Mouse (Mus musculus) liver, embryonic 11.5 days (tissue): ENCODE data around the gene Syn3. TPM values are rescaled to one million over a fixed set of nuclear protein-coding genes. Genes with fewer than 3 reads are reported as not detected.

Source experiments
- ATAC-seq: fragments of 200-750 bp; cut with Nextera tagmentation; replicated peaks from 2 replicates; pipeline ENCODE4 v1.8.0; 2017; ENCODE audit warnings: moderate number of reproducible peaks, mild to moderate bottlenecking, moderate TSS enrichment, moderate library complexity; ENCODE audit not compliant: low FRiP score
- DNase-seq: peaks from one replicate; pipeline ENCODE4 v3.0.0-alpha.2; 2017; ENCODE audit warnings: low spot score
- H3K27ac ChIP-seq: fragments of 300-500 bp; sonication (generic); 2 replicates; pipeline ENCODE4 v1.5.1; 2014; ENCODE audit warnings: mild to moderate bottlenecking, low read depth, low read length, control low read depth
- H3K27me3 ChIP-seq: fragments of 300-500 bp; sonication (generic); replicated peaks from 2 replicates; pipeline ENCODE4 v1.6.1; 2014; ENCODE audit warnings: low read length, mixed read lengths; ENCODE audit not compliant: control insufficient read depth, insufficient read depth
- H3K36me3 ChIP-seq: fragments of 300-500 bp; sonication (generic); 2 replicates; pipeline ENCODE4 v1.6.1; 2014; ENCODE audit warnings: mild to moderate bottlenecking, low read length, moderate library complexity, mixed read lengths; ENCODE audit not compliant: control insufficient read depth, insufficient read depth
- H3K4me1 ChIP-seq: fragments of 300-500 bp; sonication (generic); replicated peaks from 2 replicates; pipeline ENCODE4 v1.6.1; 2014; ENCODE audit warnings: low read length, mixed read lengths; ENCODE audit not compliant: control insufficient read depth, insufficient read depth
- H3K4me2 ChIP-seq: fragments of 300-500 bp; sonication (generic); 2 replicates; pipeline ENCODE4 v1.6.1; 2014; ENCODE audit warnings: mild to moderate bottlenecking, control low read depth, moderate library complexity
- H3K4me3 ChIP-seq: fragments of 300-500 bp; sonication (generic); 2 replicates; pipeline ENCODE4 v1.5.1; 2014; ENCODE audit warnings: low read depth, low read length, control low read depth
- H3K9ac ChIP-seq: fragments of 300-500 bp; sonication (generic); 2 replicates; pipeline ENCODE4 v1.6.1; 2014; ENCODE audit warnings: low read depth, low read length, control low read depth
- H3K9me3 ChIP-seq: fragments of 300-500 bp; sonication (generic); 2 replicates; pipeline ENCODE4 v1.6.1; 2016; ENCODE audit warnings: low read length, inconsistent platforms, mixed read lengths; ENCODE audit not compliant: control insufficient read depth
- WGBS: fragments of 180-500 bp; shearing (Covaris S2); extraction: QIAGEN DNeasy Blood & Tissue Kit; methylation state at CpG from one replicate; pipeline ENCODE4 v1.1.7; 2014; 5-methylcytosine and 5-hydroxymethylcytosine counted together
- polyA plus RNA-seq: library from polyadenylated mRNA; unstranded; fragments of >200 nt; fragmentation: Nextera tagmentation; extraction: Ambion mirVana; gene quantifications from 2 replicates; pipeline ENCODE4 v1.2.1, GENCODE M21; 2014

Gene Syn3
- polyA plus RNA-seq, 1 experiment from 2014 or later: 0.58 TPM

DNA sequence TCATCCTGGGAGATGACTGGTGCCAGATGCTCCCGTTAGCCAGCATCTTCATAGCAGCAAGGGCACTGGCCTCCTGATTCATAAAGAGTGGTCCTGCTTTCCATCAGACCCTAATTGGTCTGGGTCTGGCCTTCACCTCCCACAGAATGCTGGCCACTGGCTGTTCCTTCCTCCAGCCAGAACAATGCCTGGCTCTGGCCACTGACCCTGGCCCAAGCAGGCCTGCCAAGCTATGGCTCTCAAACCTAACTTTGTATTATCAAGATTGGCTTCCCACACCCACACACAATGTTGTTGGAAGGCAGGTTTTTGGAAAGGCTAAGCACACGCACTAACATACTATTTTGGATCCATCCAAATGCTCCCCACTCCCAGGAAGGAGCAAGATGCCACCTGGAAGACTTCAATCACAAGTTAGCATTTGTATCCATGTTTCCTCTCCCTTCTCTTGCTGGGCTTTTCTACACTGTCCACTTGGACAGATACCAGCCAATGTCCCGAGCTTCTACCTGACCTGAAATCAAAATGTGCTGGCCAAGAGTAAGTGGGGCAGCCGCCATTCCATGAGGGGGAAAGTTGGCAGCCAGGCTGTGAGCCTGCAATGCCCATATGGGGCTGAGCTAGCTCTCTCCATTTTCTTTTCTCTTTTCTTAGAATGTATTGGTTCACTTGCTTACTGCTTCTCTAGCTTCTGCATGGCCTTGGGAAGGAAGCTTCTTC, 175.3 kb downstream of the Syn3 start:
- WGBS: 71% methylated on average over 4 of the region's 4 CpGs
- ATAC-seq (no peak), DNase-seq (no peak)

DNA sequence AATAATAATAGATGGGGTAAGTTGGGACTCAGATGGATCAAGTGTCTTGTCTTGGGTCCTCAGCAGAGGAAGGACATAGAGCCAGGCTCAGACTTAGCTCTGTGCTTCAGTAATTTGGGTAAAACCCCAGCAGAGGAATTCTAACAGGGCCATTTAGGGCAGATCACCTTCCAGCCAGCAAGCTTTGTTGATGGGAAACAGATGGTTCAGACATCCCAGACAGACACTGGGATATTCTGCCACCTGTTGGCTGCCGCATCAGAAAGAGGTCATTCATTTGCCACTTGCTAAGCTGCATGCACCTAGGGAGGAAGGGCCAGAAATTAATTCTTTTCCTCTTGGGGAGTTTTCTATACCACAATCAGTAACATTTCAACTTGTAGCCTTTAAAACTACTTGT, 176.7 kb downstream of the Syn3 start:
- ATAC-seq (no peak), DNase-seq (no peak)
- Histone ChIP-seq H3K27me3 (no peaks in the 10 kb centered on the region), H3K4me3 (no peak overlapping the region), H3K27ac (no peak overlapping the region), H3K36me3 (no peaks in the 10 kb centered on the region), H3K9me3 (no peaks in the 10 kb centered on the region), H3K9ac (no peak overlapping the region), H3K4me1 (no peaks in the 10 kb centered on the region), H3K4me2 (no peak overlapping the region)
- WGBS: 59% methylated on average over 1 of the region's 1 CpGs

More for the DNA sequence above, 175.3 kb downstream of the Syn3 start:
- Histone ChIP-seq H3K4me2 (no peak overlapping the region), H3K9me3 (no peaks in the 10 kb centered on the region), H3K27ac (no peak overlapping the region), H3K9ac (no peak overlapping the region), H3K27me3 (no peaks in the 10 kb centered on the region), H3K36me3 (no peaks in the 10 kb centered on the region), H3K4me1 (no peaks in the 10 kb centered on the region; the same call in 1 of the 2 replicates), H3K4me3 (no peak overlapping the region)

DNA sequence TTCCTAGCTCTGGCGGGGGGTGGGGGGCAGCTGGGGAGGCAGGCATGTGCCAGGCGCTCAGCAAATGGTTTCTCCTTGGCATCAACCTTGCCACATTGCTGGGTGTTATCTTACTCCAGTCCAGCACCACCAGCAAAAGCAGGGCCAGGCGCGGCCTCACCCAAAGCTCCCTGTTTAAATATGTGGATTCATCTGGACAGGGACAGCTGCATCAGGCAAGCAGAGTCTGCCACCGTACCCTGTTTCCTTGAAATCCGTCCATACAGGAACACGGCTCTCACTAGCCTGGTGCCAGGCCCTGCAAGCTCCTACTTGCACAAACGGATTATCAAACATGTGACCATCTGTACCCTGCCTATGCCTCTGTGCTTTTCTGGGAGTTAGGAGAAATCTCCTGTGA, 177.5 kb downstream of the Syn3 start:
- no peaks in the 10 kb centered on the region for H3K27me3 ChIP-seq
- H3K4me3 ChIP-seq: no peak overlapping the region
- no peaks in the 10 kb centered on the region for H3K9me3 ChIP-seq
- H3K4me1 ChIP-seq: no peaks in the 10 kb centered on the region
- H3K9ac ChIP-seq: no peak overlapping the region
- no peak overlapping the region for H3K4me2 ChIP-seq
- no peak overlapping the region for H3K27ac ChIP-seq
- WGBS: 82% methylated on average over 8 of the region's 8 CpGs
- DNase-seq: no peak
- ATAC-seq: no peak
- no peaks in the 10 kb centered on the region for H3K36me3 ChIP-seq

DNA sequence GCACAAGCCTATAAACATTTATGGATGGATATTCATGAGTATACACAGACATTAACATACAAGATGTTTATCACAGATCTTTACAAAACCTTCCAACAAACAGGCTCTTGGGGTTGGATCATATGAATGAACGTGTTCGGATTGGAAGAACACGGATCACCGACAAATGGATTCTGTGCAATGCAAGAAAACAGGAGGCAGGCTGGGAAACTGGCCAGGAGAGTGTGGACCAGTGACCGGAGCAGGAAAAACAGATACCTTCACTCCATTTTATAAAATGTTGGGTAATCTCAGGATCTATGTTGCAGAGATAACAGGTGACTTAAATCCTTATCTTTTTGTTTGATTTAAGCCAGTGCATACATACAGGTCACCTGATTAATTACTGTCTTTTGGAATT, 178.5 kb downstream of the Syn3 start:
- no peaks in the 10 kb centered on the region for H3K4me1 ChIP-seq
- no peak for ATAC-seq
- H3K4me2 ChIP-seq: no peak overlapping the region
- no peak overlapping the region for H3K9ac ChIP-seq
- WGBS: 90% methylated on average over 5 of the region's 5 CpGs
- no peak overlapping the region for H3K27ac ChIP-seq
- no peaks in the 10 kb centered on the region for H3K36me3 ChIP-seq
- H3K4me3 ChIP-seq: no peak overlapping the region
- DNase-seq: no peak
- no peaks in the 10 kb centered on the region for H3K9me3 ChIP-seq
- H3K27me3 ChIP-seq: no peaks in the 10 kb centered on the region

DNA sequence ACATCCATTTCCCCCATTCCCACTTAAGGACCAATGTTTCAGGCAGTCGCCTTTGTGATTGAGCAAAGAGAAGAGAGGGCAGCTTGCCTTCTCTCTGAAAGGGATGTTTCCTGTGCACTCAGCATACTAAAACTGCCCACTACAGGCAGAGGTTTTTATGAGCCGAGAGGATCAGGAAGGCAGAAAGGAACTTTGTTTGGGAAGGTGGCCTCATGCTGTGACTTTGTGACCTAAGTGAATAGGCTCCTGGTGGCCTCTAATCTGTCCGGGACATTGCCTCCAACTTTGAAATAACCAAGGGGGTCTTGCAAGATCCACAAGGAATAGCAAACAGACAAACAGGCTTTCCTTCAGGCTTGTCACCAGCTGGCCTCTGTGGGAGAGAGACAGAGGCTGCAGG, 179.2 kb downstream of the Syn3 start:
- Histone ChIP-seq H3K9me3 (no peaks in the 10 kb centered on the region), H3K27ac (no peak overlapping the region), H3K9ac (no peak overlapping the region), H3K4me1 (no peaks in the 10 kb centered on the region), H3K36me3 (no peaks in the 10 kb centered on the region), H3K4me2 (no peak overlapping the region), H3K27me3 (no peaks in the 10 kb centered on the region), H3K4me3 (no peak overlapping the region)
- ATAC-seq: no peak
- no peak for DNase-seq
- 63% methylated on average over 3 of the region's 3 CpGs for WGBS

DNA sequence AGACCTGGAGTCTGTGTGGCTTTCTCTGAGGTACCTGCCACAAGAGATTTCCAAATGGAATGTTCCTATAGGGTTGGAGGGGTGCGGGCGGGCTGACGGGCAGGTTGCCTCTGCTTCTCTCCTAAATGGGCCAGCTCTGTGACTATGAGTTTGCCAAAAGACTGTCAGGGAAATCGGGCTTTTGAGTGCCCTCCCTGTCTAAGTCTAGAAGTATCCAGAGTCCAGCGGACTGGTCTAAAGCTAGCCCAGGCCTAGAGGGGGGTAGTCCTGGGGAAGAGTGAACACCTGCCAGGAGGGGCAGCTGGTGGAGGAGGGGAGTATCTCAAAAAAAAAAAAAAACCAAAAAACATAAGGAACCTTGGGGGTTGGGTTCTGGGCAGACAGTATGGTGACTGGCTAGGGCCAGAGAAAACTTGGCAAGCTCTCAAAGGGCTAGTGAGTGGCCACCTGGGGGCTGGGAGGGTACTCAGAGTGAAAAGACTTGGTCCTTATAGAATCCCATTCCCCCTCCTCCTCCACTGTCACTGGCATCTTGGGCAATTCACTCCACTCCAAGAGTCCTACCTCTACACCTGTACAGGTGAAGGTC, 180.1 kb downstream of the Syn3 start:
- H3K4me1 ChIP-seq: no peaks in the 10 kb centered on the region
- no peak overlapping the region for H3K9ac ChIP-seq
- ATAC-seq (no peak), DNase-seq (no peak)
- no peak overlapping the region for H3K4me3 ChIP-seq
- 84% methylated on average over 5 of the region's 5 CpGs for WGBS
- no peaks in the 10 kb centered on the region for H3K27me3 ChIP-seq
- H3K9me3 ChIP-seq: no peaks in the 10 kb centered on the region
- no peak overlapping the region for H3K4me2 ChIP-seq
- H3K27ac ChIP-seq: no peak overlapping the region
- H3K36me3 ChIP-seq: no peaks in the 10 kb centered on the region

DNA sequence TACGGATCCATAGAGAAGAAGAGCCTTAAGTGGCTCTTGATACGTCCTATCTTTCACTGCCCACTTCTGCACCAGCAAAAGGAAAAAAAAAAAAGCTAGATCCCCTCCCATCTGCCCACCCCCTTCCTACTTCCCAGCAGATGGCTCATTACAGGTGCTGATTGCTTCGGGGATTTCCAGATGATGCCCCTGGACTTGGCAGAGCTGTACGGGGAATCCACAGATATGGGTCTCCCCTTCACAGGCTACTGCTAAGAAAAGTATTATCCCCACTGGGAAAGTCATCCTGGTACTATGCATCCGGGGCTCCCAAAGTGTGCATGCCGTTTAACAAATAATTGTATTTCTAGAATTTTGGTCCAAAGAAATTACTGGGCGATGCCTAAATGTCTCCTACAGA, 181.1 kb downstream of the Syn3 start:
- Histone ChIP-seq H3K9ac (no peak overlapping the region), H3K9me3 (no peaks in the 10 kb centered on the region), H3K36me3 (no peaks in the 10 kb centered on the region), H3K4me2 (no peak overlapping the region), H3K27ac (no peak overlapping the region), H3K4me3 (no peak overlapping the region), H3K4me1 (no peaks in the 10 kb centered on the region), H3K27me3 (no peaks in the 10 kb centered on the region)
- no peak for DNase-seq
- WGBS: 83% methylated on average over 7 of the region's 7 CpGs
- no peak for ATAC-seq

DNA sequence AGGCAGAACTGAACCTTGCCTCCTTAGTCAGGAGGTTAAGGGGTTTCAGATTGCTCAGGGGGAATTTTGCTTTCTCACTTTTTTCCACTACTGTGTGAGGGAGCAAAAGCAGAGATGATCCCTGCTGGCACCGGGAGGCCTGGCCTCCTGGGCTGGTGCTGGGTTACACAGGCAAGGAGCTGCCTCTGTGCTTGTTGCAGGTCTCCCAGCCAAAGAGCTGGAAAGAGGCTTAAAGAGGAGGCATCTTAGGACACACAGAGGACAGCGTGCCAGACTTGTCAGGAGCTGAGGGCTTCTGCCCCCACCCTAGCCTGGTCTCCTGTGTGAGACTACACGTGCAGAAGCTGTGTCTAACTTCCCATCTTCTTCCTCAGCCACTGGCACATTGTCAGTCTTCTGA, 183.2 kb downstream of the Syn3 start:
- no peaks in the 10 kb centered on the region for H3K27me3 ChIP-seq
- no peak overlapping the region for H3K9ac ChIP-seq
- no peak for ATAC-seq
- no peak overlapping the region for H3K4me3 ChIP-seq
- no peak overlapping the region for H3K4me2 ChIP-seq
- no peaks in the 10 kb centered on the region for H3K9me3 ChIP-seq
- no peak for DNase-seq
- WGBS: 49% methylated on average over 3 of the region's 3 CpGs
- H3K27ac ChIP-seq: no peak overlapping the region
- H3K4me1 ChIP-seq: no peaks in the 10 kb centered on the region
- no peaks in the 10 kb centered on the region for H3K36me3 ChIP-seq

DNA sequence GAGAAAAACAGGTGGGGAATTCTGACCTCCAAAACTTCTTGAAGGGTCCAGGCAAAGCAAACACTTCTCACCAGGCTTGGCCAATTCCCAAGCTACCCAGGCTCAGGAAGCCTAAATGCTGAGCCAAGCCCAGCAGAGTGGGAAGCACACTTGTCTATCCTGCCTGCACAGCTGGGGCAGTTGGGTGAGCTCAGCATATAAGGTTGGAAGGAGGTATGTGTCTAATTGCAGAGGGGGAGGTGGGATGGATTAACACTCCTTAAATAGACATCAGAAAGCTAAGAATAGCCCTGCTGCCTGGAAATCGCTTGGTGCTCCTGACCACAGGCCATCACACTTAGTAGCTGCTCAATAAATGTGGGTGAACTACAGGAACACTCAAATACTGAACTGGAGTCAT, 185.2 kb downstream of the Syn3 start:
- WGBS: 45% methylated on average over 1 of the region's 1 CpGs
- H3K36me3 ChIP-seq: no peaks in the 10 kb centered on the region
- H3K9ac ChIP-seq: no peak overlapping the region
- ATAC-seq: no peak
- H3K27ac ChIP-seq: no peak overlapping the region
- no peaks in the 10 kb centered on the region for H3K9me3 ChIP-seq
- no peak for DNase-seq
- H3K4me2 ChIP-seq: no peak overlapping the region
- no peak overlapping the region for H3K4me3 ChIP-seq
- no peaks in the 10 kb centered on the region for H3K27me3 ChIP-seq
- H3K4me1 ChIP-seq: no peaks in the 10 kb centered on the region
